Mouse (Mus musculus) ES-Bruce4 (cell line): ENCODE data around the gene Prrg2.

Experiments
- CTCF ChIP-seq: IDR thresholded peaks from one replicate; pipeline ENCODE4 v1.8.1; 2011; ENCODE audit warnings: low read depth, low read length
- POLR2A ChIP-seq: IDR thresholded peaks from one replicate; pipeline ENCODE4 v1.8.1; 2011; ENCODE audit warnings: low read length; ENCODE audit not compliant: insufficient read depth

GRCm38 (mm10) chr7:45102441-45102840 lies 40.0 kb upstream of the Prrg2 start:
- no peak for TF ChIP-seq POLR2A
- TF ChIP-seq CTCF = no peak
